28 mouse cellular contexts compared by ENCODE assay signal in genomic region chr1:132271237-132271636, GRCm38 (mm10). TPM values are rescaled to one million over a fixed set of nuclear protein-coding genes. Genes with fewer than 3 reads are reported as not detected.
"Had no signal": no experiment of that assay in that cellular context is flagged by ENCODE, and none has a peak within 500 bp of the region (broad histone marks: within the 10 kb centered on the region; RNA-seq: fewer than 3 reads in every experiment).

No protein-coding gene starts in this region.

- DNase-seq: heart, postnatal 10 days; heart, postnatal 14 days; heart, postnatal 36 days; heart, postnatal 4 days; kidney, adult 11 months; kidney, adult 18-20 months; kidney, adult 2 months; kidney, adult 8-10 months; kidney, adult 9 months; kidney, postnatal 10 days; kidney, postnatal 14 days; kidney, postnatal 25 days; kidney, postnatal 36 days; kidney, postnatal 4 days; layer of hippocampus, adult 9-11 months; layer of hippocampus, postnatal 36 days had no signal

RNA-seq across cellular contexts. Expression of gene Klhdc8a, which starts 27.2 kb away (rescaled TPM):
- total RNA-seq: hematopoietic stem cell, adult 5-6 weeks had no signal

RNA-seq across cellular contexts. Expression of gene Gm10188, which starts 41.7 kb away (rescaled TPM):
- total RNA-seq: heart, postnatal 10 days; heart, postnatal 14 days; heart, postnatal 25 days; heart, postnatal 36 days; heart, postnatal 4 days; hematopoietic stem cell, adult 5-6 weeks; hindbrain, postnatal 0 days; layer of hippocampus, adult 18-20 months; layer of hippocampus, adult 2 months; layer of hippocampus, adult 8-10 months; layer of hippocampus, postnatal 10 days; layer of hippocampus, postnatal 14 days; layer of hippocampus, postnatal 25 days; layer of hippocampus, postnatal 36 days; left cerebral cortex, adult 18-20 months; left cerebral cortex, adult 2 months; left cerebral cortex, adult 8-10 months had no signal
